ENCODE assay signal across 8 mouse cellular contexts in the genomic region with DNA sequence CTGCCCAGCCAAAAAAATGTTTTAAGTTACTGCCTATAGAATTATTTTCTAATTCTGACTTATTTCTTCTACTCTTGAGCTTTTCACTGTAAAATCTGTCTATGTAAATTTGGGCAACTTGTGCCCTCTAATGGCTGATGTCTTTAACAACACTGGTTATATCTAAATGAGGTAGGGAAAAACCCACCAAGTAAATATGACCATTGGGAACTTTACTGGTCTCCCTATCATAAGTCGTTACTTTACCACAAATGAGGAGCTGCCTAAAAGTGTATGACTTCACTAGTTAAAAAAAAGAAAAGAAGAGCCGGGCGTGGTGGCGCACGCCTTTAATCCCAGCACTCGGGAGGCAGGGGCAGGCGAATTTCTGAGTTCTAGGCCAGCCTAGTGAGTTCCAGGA. TPM values are rescaled to one million over a fixed set of nuclear protein-coding genes. Genes with fewer than 3 reads are reported as not detected.
DNase-seq lines count a peak whose midpoint lies in the region; ATAC-seq lines count a peak whose summit lies in the region.

No protein-coding gene starts in this region.

- H3K9ac ChIP-seq in intestine, embryonic 15.5 days = no peak overlapping the region
- no peak overlapping the region; the same call in 1 of the 2 replicates for H3K9ac ChIP-seq in neural tube, embryonic 14.5 days (replicated peaks; ENCODE audit: low read depth, low read length)

- 65% methylated on average over 7 of the region's 7 CpGs for WGBS in intestine, embryonic 15.5 days
- WGBS in neural tube, embryonic 14.5 days = 79% methylated on average over 7 of the region's 7 CpGs

- H3K4me1 ChIP-seq in intestine, embryonic 15.5 days (replicated peaks) = peaks cover 5% of the 10 kb centered on the region
- H3K4me1 ChIP-seq in neural tube, embryonic 14.5 days (ENCODE audit: control insufficient read depth, insufficient read depth, low read length) = peaks cover 26% of the 10 kb centered on the region

- no peak for ATAC-seq in cerebellum, adult (ENCODE audit: insufficient number of reproducible peaks, low FRiP score, low TSS enrichment)
- ATAC-seq in intestine, embryonic 15.5 days = no peak
- ATAC-seq in neural tube, embryonic 14.5 days (ENCODE audit: low read depth) = no peak
- ATAC-seq in frontal cortex, adult (ENCODE audit: low TSS enrichment) = no peak

- peaks cover 26% of the 10 kb centered on the region for H3K36me3 ChIP-seq in intestine, embryonic 15.5 days
- H3K36me3 ChIP-seq in neural tube, embryonic 14.5 days (ENCODE audit: control insufficient read depth, insufficient read depth, low read length) = peaks cover 39% of the 10 kb centered on the region

- no peak overlapping the region for H3K27ac ChIP-seq in intestine, embryonic 15.5 days
- no peak overlapping the region for H3K27ac ChIP-seq in neural tube, embryonic 14.5 days (ENCODE audit: low read depth, low read length)

- DNase-seq in cerebellum, adult 18-20 months = peak; percentile 27 to 35
- DNase-seq in retina, postnatal 1 day = peak; percentile 47
- DNase-seq in retina, embryonic 14.5 days (ENCODE audit: low spot score) = no peak
- no peak for DNase-seq in spleen, postnatal 14 days (ENCODE audit: low spot score in 2 of 2)

- H3K9me3 ChIP-seq in intestine, embryonic 15.5 days = no peaks in the 10 kb centered on the region
- no peaks in the 10 kb centered on the region for H3K9me3 ChIP-seq in neural tube, embryonic 14.5 days (ENCODE audit: control insufficient read depth, low read length)

- H3K27me3 ChIP-seq in intestine, embryonic 15.5 days (replicated peaks) = no peaks in the 10 kb centered on the region
- no peaks in the 10 kb centered on the region for H3K27me3 ChIP-seq in neural tube, embryonic 14.5 days (ENCODE audit: control insufficient read depth, insufficient read depth, low read length)

- peak overlapping the region; percentile 50 for H3K4me2 ChIP-seq in intestine, embryonic 15.5 days (replicated peaks)
- H3K4me2 ChIP-seq in neural tube, embryonic 14.5 days (ENCODE audit: low read depth, low read length) = peak overlapping the region; percentile 57

- H3K4me3 ChIP-seq in intestine, embryonic 15.5 days (replicated peaks) = peak overlapping the region; percentile 96
- peak overlapping the region; percentile 94 for H3K4me3 ChIP-seq in neural tube, embryonic 14.5 days (ENCODE audit: low read depth, low read length)

RNA-seq across cellular contexts. Expression of gene H3f3a, which starts 2.8 kb away (rescaled TPM):
- polyA plus RNA-seq in intestine, embryonic 15.5 days (2015; fragmentation: Nextera tagmentation; extraction: Ambion mirVana) = 1,771 and 1,977 TPM in 2 replicates
- 3,180 and 3,430 TPM in 2 replicates for polyA plus RNA-seq in neural tube, embryonic 14.5 days (2014; fragmentation: Nextera tagmentation; extraction: Ambion mirVana)

RNA-seq across cellular contexts. Expression of gene Sde2, which starts 40.0 kb away (rescaled TPM):
- polyA plus RNA-seq in intestine, embryonic 15.5 days (2015; fragmentation: Nextera tagmentation; extraction: Ambion mirVana) = 31.5 and 31.7 TPM in 2 replicates
- 29.0 and 32.4 TPM in 2 replicates for polyA plus RNA-seq in neural tube, embryonic 14.5 days (2014; fragmentation: Nextera tagmentation; extraction: Ambion mirVana)

Comparison
In these comparisons a context has a peak if more than half of its experiments do, and no peak if none do; other contexts are left out.
1. DNase-seq: peak in cerebellum, adult 18-20 months (2 of 2) and retina, postnatal 1 day (single experiment); none in retina, embryonic 14.5 days (single experiment) and spleen, postnatal 14 days (0 of 2).